17 mouse cellular contexts compared by ENCODE assay signal in genomic region chr16:19960407-19961058, GRCm38 (mm10). TPM values are rescaled to one million over a fixed set of nuclear protein-coding genes. Genes with fewer than 3 reads are reported as not detected.
DNase-seq lines count a peak whose midpoint lies in the region; ATAC-seq and TF ChIP-seq lines count a peak whose summit lies in the region.
"Had no signal": no experiment of that assay in that cellular context is flagged by ENCODE, and none has a peak within 500 bp of the region (broad histone marks: within the 10 kb centered on the region; RNA-seq: fewer than 3 reads in every experiment).

No protein-coding gene starts in this region.

- no peaks in the 10 kb centered on the region for H3K79me2 ChIP-seq in CH12.LX (replicated peaks; ENCODE audit: control insufficient read depth, extremely low read depth, insufficient read depth, poor library complexity, severe bottlenecking)

- in situ Hi-C loops in CH12.LX (cut with MboI; ENCODE audit: low pct_ligation_motif_present, low pct_unique_long_range_greater_than_20kb, low sequenced_read_pairs), result no loop called here

- 42% methylated on average over 4 of the region's 4 CpGs for WGBS in lung, embryonic 15.5 days
- 37% methylated on average over 4 of the region's 4 CpGs for WGBS in heart, embryonic 15.5 days
- 70% methylated on average over 4 of the region's 4 CpGs for whole genome bisulfite sequencing in cerebellum, adult 2 months

- H3K36me3 ChIP-seq in lung, embryonic 15.5 days, result no peaks in the 10 kb centered on the region
- peaks cover 5 to 47% of the 10 kb centered on the region in 2 experiments for H3K36me3 ChIP-seq in CH12.LX (replicated peaks in 1 of 2; ENCODE audit: control insufficient read depth in 1 of 2, insufficient read depth in 1 of 2, low read length in 1 of 2)
- peaks cover 5% of the 10 kb centered on the region; the same call in 1 of the 2 replicates for H3K36me3 ChIP-seq in heart, embryonic 15.5 days
- H3K36me3 ChIP-seq: embryonic facial prominence, embryonic 10.5 days; forebrain, embryonic 12.5 days; limb, embryonic 15.5 days had no signal

- peak overlapping the region; percentile 76 for H3K27ac ChIP-seq in lung, embryonic 15.5 days
- no peak overlapping the region for H3K27ac ChIP-seq in CH12.LX (ENCODE audit: insufficient read depth, low read depth)
- H3K27ac ChIP-seq in heart, embryonic 15.5 days, result 0 out of 2 replicates have a peak overlapping the region, but pooled peaks have one; percentile 7
- H3K27ac ChIP-seq in cerebellum, adult 2 months (ENCODE audit: insufficient read depth, low read length), result no peak overlapping the region
- H3K27ac ChIP-seq: embryonic facial prominence, embryonic 10.5 days; forebrain, embryonic 12.5 days; hindbrain, postnatal 0 days; kidney, postnatal 0 days; limb, embryonic 15.5 days had no signal

- DNase-seq in heart, adult 11 months, result peak; percentile 90
- no peak for DNase-seq in heart, adult 8-10 months (ENCODE audit: low spot score)
- no peak for DNase-seq in lung, postnatal 10 days
- no peak for DNase-seq in CH12.LX (ENCODE audit: extremely low read depth)
- DNase-seq in cerebellum, adult 2 months, result no peak
- DNase-seq: adrenal gland, postnatal 10 days; B cell, adult 2 months; cerebellum, adult 18-20 months; gastrocnemius, postnatal 14 days had no signal

- no peak for TF ChIP-seq CTCF in CH12.LX (conservative IDR thresholded peaks at IDR 0.05 in 1 of 2, IDR thresholded peaks at IDR 0.05 in 1 of 2; ENCODE audit: low read depth in 2 of 2, low read length in 2 of 2)
- TF ChIP-seq CTCF in cerebellum, adult 2 months (IDR thresholded peaks at IDR 0.05; ENCODE audit: borderline replicate concordance, insufficient read depth, low read depth, low read length), result no peak

- no peaks in the 10 kb centered on the region for H3K9me3 ChIP-seq in lung, embryonic 15.5 days
- H3K9me3 ChIP-seq in CH12.LX (replicated peaks; ENCODE audit: low read length), result no peaks in the 10 kb centered on the region
- no peaks in the 10 kb centered on the region for H3K9me3 ChIP-seq in heart, embryonic 15.5 days (replicated peaks)
- H3K9me3 ChIP-seq: embryonic facial prominence, embryonic 10.5 days; forebrain, embryonic 12.5 days; limb, embryonic 15.5 days had no signal

- H3K4me1 ChIP-seq in lung, embryonic 15.5 days, result peaks cover 20% of the 10 kb centered on the region; the same call in 1 of the 2 replicates
- peaks cover 3 to 58% of the 10 kb centered on the region in 2 experiments; a peak in 3 of 4 replicates for H3K4me1 ChIP-seq in CH12.LX (ENCODE audit: control insufficient read depth in 1 of 2, insufficient read depth in 2 of 2)
- H3K4me1 ChIP-seq in heart, embryonic 15.5 days (replicated peaks), result peaks cover 7% of the 10 kb centered on the region
- H3K4me1 ChIP-seq in cerebellum, adult 2 months (ENCODE audit: control insufficient read depth, insufficient read depth, low read length), result no peaks in the 10 kb centered on the region; the same call in 1 of the 2 replicates
- H3K4me1 ChIP-seq: embryonic facial prominence, embryonic 10.5 days; forebrain, embryonic 12.5 days; limb, embryonic 15.5 days had no signal

- H3K9ac ChIP-seq in lung, embryonic 15.5 days, result no peak overlapping the region
- H3K9ac ChIP-seq in CH12.LX (ENCODE audit: insufficient read depth, low read depth), result no peak overlapping the region
- no peak overlapping the region for H3K9ac ChIP-seq in heart, embryonic 15.5 days
- H3K9ac ChIP-seq: forebrain, embryonic 12.5 days; limb, embryonic 15.5 days had no signal

- TF ChIP-seq POLR2A in CH12.LX (IDR thresholded peaks at IDR 0.05; ENCODE audit: low read depth, low read length), result no peak
- TF ChIP-seq POLR2A in cerebellum, adult 2 months (IDR thresholded peaks at IDR 0.05; ENCODE audit: borderline replicate concordance, insufficient read depth, low read length), result no peak

- H3K27me3 ChIP-seq in lung, embryonic 15.5 days, result no peaks in the 10 kb centered on the region
- no peaks in the 10 kb centered on the region for H3K27me3 ChIP-seq in CH12.LX (replicated peaks)
- H3K27me3 ChIP-seq in heart, embryonic 15.5 days, result no peaks in the 10 kb centered on the region
- no peaks in the 10 kb centered on the region for H3K27me3 ChIP-seq in cerebellum, adult 2 months (ENCODE audit: control insufficient read depth, insufficient read depth, low read length)
- H3K27me3 ChIP-seq: forebrain, embryonic 12.5 days; limb, embryonic 15.5 days had no signal

- dilution Hi-C loops in CH12.LX (cut with MboI; ENCODE audit: extremely low pct_ligation_motif_present, extremely low pct_unique_long_range_greater_than_20kb, low sequenced_read_pairs), result no loop called here

- H3K4me3 ChIP-seq in lung, embryonic 15.5 days, result no peak overlapping the region
- no peak overlapping the region for H3K4me3 ChIP-seq in CH12.LX (replicated peaks in 1 of 3; ENCODE audit: low read depth in 2 of 3, low read length in 2 of 3, poor library complexity in 1 of 3)
- no peak overlapping the region for H3K4me3 ChIP-seq in heart, embryonic 15.5 days
- H3K4me3 ChIP-seq in cerebellum, adult 2 months (replicated peaks; ENCODE audit: insufficient read depth, low read depth, low read length), result no peak overlapping the region
- H3K4me3 ChIP-seq: embryonic facial prominence, embryonic 10.5 days; forebrain, embryonic 12.5 days; limb, embryonic 15.5 days had no signal

- ATAC-seq in lung, embryonic 15.5 days (ENCODE audit: borderline replicate concordance, extremely low read depth, low FRiP score, low TSS enrichment), result no peak
- ATAC-seq in heart, embryonic 15.5 days (replicated peaks; ENCODE audit: insufficient number of reproducible peaks, insufficient read depth, low FRiP score, low read depth), result no peak
- no peak for ATAC-seq in granulocyte monocyte progenitor cell, adult 5-6 weeks (replicated peaks; ENCODE audit: poor library complexity, severe bottlenecking)
- ATAC-seq: hindbrain, postnatal 0 days had no signal

- no peak for TF ChIP-seq EP300 in CH12.LX (IDR thresholded peaks at IDR 0.05; ENCODE audit: low read length)

- no peak for TF ChIP-seq RAD21 in CH12.LX (IDR thresholded peaks at IDR 0.05; ENCODE audit: low read depth, low read length)

- no peak overlapping the region for H3K4me2 ChIP-seq in lung, embryonic 15.5 days
- H3K4me2 ChIP-seq in CH12.LX (ENCODE audit: insufficient read depth, low read depth, poor library complexity, severe bottlenecking), result peak overlapping the region; percentile 29; the same call in 1 of the 2 replicates
- no peak overlapping the region for H3K4me2 ChIP-seq in heart, embryonic 15.5 days
- H3K4me2 ChIP-seq: forebrain, embryonic 12.5 days; limb, embryonic 15.5 days had no signal

TF ChIP-seq in CH12.LX, 34 proteins besides CTCF, POLR2A, EP300 and RAD21:
- TF ChIP-seq NRF1 (IDR thresholded peaks at IDR 0.05; ENCODE audit: low read depth, low read length), result no peak
- no peak for TF ChIP-seq SIN3A (IDR thresholded peaks at IDR 0.05; ENCODE audit: low read length)
- TF ChIP-seq RCOR1 (conservative IDR thresholded peaks at IDR 0.05; ENCODE audit: low read depth, low read length), result no peak
- TF ChIP-seq PAX5 (IDR thresholded peaks at IDR 0.05; ENCODE audit: low read length), result no peak
- no peak for TF ChIP-seq ZKSCAN1 (IDR thresholded peaks at IDR 0.05; ENCODE audit: borderline replicate concordance, low read depth, low read length)
- peak; percentile 92; the same call in 1 of the 2 replicates for TF ChIP-seq MEF2A (IDR thresholded peaks at IDR 0.05; ENCODE audit: borderline replicate concordance, low read depth, low read length)
- TF ChIP-seq TCF12 (IDR thresholded peaks at IDR 0.05; ENCODE audit: low read depth, low read length), result no peak

RNA-seq across cellular contexts. Expression of gene Klhl6, which starts 22.3 kb away (rescaled TPM):
- 1 to 10 TPM; 3.3 to 4.2 (median 4.0) TPM for total RNA-seq in heart, adult 8-10 months (2022)
- polyA plus RNA-seq in lung, embryonic 15.5 days (2015; fragmentation: Nextera tagmentation; extraction: Ambion mirVana), result 18.4 and 19.7 TPM in 2 replicates
- total RNA-seq in CH12.LX (2012; rRNA removed) (36.9 and 39.2 TPM in 2 replicates), CH12.LX (2014; rRNA removed) (66.8 and 71.8 TPM in 2 replicates)
- polyA plus RNA-seq in CH12.LX (2012; ENCODE audit: insufficient read length, low read depth), result 65.0 and 70.2 TPM in 2 replicates
- 15.3 and 24.6 TPM in 2 replicates for polyA plus RNA-seq in heart, embryonic 15.5 days (2015; fragmentation: Nextera tagmentation; extraction: Ambion mirVana)
- polyA plus RNA-seq in cerebellum, adult 2 months (2012; rRNA removed), result 1.2 and 1.6 TPM in 2 replicates
- total RNA-seq in granulocyte monocyte progenitor cell, adult 5-6 weeks (2014; fragmentation: Nextera tagmentation), result 57.2 and 59.7 TPM in 2 replicates
- total RNA-seq in granulocyte monocyte progenitor cell, adult 5-6 weeks (2017), result 82.5 and 87.3 TPM in 2 replicates

Comparison
In these comparisons a context has a peak if more than half of its experiments do, and no peak if none do; other contexts are left out.
1. H3K27ac ChIP-seq: peak in lung, embryonic 15.5 days (single experiment) and heart, embryonic 15.5 days (single experiment); none in CH12.LX (single experiment) and cerebellum, adult 2 months (single experiment).